Mouse (Mus musculus) kidney, adult 18-20 months (tissue): Measurements from ENCODE around the gene Snrpc.
"Not testable (repeated sequence)": the region's sequence is repeated elsewhere in the genome, so short reads cannot be mapped to it uniquely, and the experiment has no call there.

ENCODE experiments used
- DNase-seq: peaks from one replicate; pipeline ENCODE4 v3.0.0; 2021

Snrpc gene

DNA sequence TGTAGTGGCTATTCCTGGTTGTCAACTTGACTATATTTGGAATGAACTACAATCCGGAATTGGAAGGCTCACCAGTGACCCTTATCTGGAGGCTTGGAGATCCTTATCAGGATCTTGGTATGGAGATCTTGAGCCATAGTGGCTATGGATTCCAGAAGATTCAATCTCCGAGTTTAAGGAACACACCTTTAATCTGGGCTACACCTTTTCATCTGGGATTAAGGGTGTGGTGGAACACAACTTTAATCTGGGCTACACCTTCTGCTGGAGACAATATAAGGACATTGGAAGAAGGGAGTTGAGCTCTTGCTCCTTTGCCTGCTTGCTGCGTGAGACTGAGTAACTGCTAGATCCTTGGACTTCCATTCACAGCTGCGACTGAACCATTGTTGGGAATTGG lies at the start of gene Snrpc:
Gene Snrpc (plus strand): TSS at position 301 of the 400 bp plus-strand sequence.
- DNase-seq = not testable (repeated sequence)

DNA sequence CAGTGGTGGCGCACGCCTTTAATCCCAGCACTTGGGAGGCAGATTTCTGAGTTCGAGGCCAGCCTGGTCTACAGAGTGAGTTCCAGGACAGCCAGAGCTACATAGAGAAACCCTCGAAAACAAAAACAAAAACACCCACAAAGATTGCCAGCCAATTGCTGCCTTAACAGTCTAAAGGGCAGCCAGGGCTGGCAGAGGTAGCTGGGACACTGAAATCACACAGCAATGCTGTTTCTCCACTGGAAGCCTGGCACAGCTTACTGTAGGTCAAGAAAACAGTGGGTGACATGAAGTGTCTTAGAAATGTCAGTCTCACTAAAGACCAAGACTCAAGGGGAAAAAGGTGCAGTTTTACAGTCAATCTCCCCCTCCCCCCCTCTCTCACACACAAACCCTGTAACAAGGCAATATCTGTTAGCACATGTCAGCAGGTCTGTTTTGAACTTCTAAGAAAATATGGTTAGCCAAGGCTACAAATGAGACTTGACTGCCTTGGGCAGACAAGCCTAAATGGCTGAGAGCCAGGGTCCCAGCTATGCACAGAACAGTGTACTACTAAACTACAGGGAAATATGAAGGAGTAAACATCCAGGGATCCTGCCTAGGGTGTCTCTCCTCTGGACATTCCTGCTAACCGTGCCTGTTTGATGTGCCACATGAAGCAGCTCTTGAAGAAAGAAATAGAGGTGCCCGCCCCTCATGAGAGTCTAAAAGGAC lies 49.3 kb upstream of the Snrpc start:
- DNase-seq = peak; percentile 46

DNA sequence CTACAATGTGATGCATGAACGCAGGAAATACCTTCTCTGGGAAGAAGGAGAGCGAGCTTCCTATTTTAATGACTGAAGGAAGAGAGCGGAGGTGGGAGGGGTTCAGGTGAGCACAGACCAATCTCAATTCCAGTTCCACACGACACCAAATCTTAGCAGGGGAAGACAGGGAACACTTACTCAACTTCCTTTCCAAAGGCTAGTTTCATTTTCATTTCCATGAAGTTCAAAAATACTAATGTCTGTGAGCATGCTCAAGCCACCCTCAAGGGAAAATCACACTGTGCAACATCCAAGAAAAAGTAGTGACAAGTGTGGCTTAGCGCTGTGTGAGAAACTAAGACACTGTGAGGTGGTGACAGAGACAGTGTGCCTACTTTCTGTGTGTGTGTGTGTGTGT lies 47.9 kb upstream of the Snrpc start:
- no peak for DNase-seq

DNA sequence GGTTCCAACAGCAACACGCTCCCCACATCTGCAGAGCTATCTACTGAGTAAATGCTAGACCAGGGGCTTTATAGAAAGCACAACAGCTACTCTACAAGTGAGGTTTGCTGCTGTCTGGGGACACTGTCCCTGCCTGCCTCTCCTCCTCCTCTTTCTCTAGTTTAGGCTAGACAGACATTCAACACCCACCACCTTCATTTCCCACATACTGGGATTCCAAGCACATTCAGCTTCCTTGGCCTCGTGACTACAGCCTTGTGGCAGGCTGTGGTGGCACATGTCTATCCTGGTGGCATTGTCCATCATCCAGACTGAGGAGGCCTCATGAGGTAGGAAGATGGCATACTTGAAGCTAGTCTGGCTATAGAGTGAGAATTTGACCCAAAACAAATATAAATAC lies 47.0 kb upstream of the Snrpc start:
- DNase-seq = no peak

DNA sequence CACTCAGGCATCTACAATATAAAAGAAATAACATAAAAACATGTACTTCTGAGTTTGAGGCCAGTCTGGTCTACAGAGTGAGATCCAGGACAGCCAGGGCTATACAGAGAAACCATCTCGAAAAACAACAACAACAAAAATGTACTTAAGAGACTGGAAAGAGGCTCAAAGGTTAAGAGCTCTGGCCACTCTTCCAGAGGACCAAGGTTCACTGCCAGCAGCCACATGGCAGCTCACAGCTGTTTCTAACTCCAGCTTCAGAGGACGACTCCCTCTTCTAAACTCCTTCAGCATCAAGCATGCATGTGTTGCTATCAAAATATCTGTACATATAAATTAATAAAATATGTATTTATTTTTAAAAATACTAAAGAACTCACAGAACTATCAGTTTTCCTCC lies 46.4 kb upstream of the Snrpc start:
- peak; percentile 43 for DNase-seq

DNA sequence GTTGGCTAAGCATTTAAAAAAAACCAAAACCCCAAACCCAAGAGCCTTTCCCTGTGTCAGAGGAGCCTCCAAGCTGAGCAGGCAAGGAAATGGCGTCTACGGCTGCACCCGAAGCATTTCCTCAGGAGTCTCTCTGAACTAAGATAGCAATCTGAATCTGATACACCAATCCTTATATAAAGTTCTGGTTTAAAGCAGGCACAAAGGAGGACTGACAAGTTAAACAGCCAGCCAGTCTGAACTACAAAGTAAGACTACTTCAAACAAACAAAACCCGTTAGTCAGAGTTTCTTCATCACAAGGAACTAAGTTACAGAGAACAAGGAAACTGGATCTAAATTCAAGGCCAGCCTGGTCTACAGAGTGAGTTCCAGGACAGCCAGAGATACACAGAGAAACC lies 45.4 kb upstream of the Snrpc start:
- DNase-seq = no peak

DNA sequence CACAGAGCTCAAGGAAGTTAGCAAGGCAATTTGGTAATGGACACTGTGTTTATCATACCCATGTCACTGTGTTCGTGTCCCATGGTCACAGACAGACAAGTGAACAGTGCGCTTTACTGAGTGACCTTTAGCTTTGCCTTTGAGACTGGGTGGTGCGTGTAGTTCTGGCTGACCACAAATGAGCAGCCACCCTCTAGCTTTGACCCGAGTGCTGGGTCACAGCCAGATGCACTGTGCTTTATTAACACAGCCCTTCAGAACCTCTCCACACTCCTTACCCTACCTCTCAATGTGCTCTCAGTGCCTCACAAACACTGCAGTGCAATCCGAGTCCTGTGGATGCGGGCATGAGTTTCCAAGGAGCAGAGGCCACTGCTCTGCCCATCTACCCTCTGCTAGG lies 44.8 kb upstream of the Snrpc start:
- DNase-seq = peak; percentile 73

DNA sequence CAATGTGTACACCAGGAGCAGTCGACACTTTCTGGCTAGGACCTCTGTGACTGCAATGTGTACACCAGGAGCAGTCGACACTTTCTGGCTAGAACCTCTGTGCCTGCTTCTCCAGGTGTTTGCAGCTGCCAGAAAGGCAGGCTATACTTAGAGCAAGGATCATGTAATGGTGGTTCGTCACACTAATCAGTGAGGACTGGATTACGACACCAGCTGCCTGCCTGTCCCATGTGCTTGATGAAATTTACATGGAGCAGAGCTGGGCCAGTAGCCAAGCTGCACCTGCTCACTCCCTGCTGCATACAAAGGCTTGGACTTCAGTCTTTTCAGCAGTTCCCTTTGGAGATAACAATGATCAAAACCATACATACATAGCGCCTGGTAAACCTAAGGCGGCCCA lies 41.2 kb upstream of the Snrpc start:
- peak; percentile 52 for DNase-seq

DNA sequence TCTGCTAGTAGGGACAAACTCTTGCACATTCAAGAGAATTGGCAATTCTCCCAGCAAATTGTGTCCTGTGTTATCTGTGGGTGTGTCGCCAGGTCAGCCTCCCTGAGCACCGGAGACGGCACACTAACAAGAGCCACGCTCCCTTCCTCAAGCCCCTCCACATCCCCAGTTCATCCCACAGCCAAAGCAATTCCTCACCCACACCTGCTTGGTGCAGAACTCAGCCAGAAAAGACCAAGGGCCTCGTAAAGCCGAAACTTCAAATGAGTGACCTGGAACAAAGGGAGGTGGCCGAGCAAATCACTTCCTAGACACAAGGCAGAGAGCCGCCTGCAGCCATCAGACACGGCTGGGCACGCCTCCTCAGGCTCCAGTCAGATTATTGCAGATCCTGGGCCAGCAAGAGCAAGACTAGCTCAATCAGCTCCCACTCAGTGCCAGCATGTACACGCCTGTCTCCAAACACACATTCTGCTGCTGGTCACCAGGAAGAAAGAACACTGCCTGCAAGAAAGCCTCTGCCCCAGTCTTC lies 40.5 kb upstream of the Snrpc start:
- DNase-seq = peak; percentile 51

DNA sequence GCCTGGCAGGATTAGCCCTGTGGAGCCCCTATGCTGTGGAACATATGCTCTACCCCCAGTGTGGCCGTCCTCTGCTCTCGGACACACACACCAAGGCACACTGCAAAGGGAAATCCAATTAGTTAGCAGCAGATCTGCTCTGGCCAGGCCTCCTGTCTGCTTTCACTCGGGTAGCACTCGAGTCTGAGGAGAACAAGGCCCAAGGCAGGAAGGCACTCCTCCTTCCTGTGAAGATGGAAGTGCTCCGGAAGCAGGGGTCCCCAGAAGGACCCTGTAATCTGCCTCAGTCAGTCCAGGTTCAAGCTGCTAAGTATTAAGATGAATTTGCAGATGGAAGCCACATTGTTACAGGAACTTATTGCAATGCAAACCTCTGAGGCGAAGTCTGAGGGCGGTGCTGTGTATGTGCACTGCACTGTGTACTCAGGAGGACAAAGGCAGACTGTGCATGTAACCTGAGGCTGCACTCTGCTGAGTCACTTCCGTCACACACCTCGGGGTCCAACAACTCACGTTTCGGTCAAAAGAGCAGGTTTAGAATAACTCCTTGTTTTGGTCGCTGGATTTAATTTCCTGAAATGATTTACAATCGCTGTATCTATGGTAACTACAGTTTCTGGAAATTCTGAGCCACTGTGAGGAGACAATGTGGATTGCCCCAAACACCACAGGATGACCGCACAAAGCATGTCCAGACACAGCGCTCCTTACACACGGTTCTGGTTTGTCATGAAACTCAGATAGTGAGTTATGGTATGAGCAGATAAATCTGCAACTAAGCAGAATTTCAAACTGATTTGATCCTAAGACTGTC lies 38.0 kb upstream of the Snrpc start:
- DNase-seq = peak; percentile 50

DNA sequence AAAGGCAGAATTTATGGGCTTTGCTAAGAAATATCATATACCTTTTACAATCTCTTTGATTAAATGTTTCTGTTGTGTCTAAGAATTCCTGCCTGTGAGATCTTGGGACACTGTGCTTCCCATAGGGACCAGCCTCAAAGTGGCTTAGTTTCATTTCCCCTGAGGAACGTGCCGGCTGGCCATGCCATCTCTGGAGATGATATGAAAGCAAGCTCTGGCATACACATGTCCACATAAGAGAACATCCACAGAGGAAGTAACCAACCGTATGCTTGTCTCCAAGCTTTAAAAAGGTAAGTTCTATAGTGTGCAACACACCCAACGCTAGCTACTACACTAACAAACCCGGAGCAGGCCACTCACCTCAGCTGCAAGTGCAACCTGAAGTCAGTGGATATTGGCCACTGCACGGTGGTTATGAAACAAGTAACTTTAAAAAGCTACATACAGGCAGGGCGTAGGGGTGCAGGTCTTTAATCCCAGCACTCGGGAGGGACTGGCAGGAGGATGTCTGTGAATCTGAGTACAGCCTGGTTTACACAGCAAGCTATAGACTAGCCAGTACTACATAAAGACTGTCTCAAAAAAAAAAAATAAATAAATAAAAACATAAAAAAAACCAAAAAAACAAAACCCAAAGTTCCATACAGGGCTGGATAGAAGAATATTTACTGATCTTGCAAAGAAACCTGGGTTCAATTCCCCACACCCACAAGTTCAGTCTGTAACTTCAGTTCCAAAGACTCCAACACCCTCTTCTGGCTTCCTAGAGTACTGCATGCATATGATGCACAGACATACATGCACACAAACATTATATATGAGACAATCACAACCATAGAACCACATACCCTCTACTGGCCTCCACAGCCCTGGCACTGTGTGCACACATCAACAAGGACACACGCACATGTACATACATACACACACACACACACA lies 37.0 kb upstream of the Snrpc start:
- no peak for DNase-seq

DNA sequence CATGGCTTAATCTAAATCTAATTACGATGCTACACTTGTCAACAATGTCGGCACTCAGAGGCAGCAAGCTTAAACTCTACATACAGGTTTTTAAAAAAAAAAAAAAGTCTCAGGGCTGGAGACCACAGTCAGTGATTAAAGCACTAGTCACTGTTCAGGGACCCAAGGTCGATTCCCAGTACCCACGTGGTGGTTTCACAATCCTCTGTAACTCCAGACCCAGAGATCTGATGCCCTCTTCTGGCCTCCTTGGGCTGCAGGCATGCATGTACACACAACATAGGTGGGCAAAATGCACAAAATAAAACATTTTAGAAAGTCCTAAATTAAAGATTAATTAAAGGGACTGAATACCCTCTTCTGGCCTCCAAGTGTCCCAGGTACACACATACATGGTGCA lies 34.2 kb upstream of the Snrpc start:
- DNase-seq = no peak

DNA sequence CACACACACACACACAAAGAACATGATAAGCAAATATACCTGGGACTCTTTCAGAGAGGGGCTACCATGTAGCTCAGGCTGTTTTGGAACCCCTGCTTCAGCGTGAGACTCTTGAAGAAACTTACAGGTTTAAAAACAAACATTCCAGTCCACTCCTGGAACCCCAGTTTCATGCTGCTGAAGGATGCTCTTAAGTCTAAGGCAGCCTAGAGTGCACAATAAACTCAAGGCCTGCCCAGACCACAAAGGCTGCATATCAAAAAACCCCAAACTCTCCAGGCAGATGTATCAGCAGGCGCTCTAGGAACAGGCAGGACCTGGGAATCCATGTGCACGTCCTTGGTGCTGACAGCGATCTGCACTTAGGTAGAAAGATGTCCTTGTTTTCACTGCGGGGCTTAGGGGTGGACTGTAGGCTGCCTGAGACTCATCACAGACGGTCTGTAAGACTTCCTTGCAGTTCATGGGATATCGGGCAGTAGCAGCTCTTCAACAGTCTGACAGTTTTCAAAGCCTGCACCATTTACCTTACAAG lies 33.7 kb upstream of the Snrpc start:
- DNase-seq = no peak

DNA sequence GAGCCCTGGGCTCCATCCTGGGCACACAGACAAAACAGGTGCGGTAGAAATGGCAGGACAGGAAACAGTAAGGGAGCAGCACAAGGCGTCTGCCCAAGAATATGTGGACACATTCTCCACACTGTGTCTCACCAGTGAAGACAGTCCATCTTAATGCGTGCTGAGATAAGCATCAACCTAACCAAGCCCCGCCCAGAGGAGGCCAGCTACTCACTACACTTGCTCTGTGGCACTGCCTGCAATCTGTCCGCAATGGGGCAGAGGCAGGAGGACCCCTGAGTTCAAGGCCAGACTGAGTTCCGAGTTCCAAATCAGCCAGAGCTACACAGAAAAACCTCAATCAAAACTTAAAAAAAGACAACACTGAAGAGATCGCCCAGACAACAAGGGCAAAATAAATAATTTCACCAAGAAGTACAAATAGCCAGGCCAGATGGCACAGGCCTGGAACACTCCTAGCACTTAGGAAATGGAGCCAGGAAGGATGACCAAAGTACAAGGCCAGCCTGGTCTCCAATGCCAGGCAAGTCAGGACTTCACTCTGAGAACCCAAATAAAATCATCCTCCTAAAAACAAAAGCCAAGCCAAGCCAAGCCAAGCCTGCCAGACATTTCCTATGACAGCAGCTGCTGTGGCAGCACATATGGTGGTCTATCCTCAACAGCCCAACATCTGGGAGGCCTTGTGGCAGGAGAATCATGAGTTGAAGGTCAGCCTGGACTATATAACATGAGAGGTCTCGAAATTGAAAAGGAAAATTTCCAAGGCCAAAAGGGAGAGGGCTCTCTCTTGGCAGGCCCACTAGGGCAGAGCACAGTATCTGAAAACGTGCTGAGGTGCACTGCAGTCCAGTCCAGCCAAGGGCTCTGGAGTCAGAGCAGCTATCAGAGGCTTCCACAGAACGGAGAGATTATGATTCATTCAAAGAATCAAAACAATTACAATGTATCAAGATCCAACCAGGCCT lies 32.9 kb upstream of the Snrpc start:
- DNase-seq = peak; percentile 37

DNA sequence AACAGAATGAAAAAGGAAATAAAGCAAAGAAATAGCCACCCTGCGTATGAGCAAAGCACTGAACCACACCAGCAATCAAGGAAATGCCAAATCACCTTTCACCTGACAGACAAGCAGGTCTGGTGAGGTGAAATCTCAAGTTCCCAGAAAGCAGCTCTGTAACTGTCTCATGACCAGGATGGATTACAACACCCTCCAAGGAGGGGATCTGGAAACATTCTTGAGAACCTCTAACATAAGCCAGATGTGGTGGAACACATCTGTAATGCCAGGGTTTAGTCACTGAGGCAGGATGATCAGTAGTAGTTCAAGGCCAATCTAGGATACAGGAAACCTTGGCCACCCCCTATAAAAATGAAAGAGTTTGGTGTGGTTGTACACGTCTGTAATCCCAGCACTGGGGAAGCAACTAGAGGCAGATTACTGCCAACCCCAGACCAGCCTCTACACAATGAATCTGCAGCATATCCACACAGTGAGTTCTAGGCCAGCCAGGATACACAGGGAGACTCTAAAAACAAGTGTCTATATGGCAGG lies 30.3 kb upstream of the Snrpc start:
- no peak for DNase-seq

DNA sequence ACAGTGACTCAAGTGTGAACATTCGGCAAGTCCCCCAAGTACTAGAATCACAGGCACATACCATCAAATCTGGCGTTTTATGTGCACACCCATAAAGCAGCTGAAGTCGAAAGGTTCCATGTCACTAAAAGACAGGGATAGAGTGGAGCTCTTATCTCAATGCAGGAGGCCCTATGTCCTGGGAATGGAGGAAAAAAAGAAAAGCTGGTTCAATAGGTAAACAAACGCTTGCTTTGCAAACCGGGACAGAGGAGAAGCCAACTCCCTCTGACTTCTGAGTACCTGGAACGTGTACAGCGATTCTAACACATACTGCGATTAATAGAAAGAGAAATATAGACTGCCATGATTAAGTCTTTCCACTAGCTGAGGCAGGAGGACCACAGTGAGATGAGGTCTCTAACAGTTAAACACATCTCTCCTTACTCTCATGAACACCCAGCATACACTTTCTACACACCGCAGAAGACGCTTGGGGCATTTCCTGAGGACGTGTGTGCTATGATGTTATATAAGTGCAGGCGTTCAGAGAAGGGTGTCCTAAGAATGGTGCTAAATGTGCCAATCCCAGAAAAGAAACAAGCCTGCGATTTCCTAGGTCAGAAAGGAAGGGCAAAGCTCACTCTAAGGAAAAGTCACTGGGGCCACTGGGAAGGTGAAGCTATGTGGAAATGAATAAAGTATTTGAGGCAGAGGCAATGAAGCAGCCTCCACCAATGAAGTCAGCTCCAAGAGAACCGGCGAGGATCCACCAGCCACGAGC lies 27.2 kb upstream of the Snrpc start:
- DNase-seq = no peak

DNA sequence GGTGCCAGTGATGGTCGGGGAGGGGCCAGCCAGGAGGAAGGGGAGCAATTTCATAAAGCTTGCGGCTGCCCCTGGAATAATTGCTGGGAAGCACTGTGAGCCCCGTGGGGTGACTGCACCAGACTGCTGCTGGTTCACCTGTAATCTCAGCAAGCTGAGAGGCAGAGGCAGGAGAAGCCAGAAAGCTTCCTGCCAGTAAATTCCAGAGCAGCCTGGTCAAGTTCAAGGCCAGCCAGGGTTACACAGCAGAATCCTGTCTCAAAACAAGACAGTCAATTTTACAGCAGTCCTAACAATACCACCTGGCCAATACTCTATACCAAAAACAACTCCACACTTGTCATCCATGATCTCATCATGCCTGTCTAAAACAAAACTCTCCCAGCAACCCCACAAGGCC lies 26.0 kb upstream of the Snrpc start:
- no peak for DNase-seq

DNA sequence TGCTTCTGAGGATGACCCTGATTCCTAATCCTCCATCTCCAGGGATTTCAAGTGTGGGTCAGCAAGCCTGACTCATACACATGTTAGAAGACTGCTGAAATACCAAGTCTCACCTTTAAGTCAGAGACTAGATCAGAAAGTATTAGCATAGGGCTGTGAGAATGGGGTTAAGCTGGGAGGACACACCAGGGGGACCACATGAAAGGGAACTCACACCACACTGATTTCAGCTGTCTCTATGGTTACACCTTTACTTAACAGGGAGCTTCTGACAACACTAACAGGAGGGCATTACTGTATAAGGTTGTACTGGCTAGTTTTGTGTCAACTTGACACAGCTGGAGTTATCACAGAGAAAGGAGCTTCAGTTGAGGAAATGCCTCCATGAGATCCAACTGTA lies 23.3 kb upstream of the Snrpc start:
- no peak for DNase-seq

DNA sequence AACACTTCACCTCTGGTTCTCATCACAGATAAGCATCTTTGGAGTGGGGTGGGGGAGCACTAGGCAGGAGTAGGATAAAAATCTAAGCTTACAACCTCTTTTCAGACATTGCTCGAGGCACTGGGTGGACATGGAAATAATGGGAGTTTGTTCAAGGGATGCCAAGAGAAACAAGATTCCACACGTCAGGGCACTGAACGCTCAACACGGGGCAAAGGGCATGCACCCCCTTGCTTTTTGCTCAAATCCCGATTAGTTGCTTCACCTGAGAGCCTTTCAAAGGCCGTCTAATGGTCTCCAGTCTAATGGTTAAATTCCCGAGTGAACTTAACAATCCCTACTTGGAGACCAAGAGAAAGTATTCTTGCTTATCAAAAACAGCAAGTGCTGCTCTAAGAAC lies 18.9 kb upstream of the Snrpc start:
- DNase-seq = no peak

DNA sequence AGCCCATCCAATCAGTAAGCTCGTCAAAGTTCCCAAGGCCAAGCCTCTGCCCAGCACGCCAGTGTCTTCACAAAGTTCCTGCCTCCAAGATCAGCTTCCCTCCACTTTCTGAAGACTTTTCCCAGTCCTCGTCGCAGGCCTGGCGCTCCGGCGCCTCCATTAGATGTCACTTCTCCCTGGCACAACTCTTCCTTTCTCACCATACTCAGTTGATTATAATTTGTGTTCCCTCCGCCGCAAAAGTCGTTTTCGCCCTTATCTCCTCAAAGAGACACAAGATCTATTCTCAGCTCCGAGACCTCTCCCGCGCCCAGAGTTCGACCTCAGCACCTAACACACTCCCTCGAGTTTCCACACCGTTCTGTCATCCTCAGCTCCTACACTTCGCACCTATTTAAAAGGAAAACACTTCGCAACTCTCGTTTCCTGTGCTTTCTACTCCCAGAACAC lies 18.4 kb upstream of the Snrpc start:
- peak; percentile 33 for DNase-seq
